Comparison of ENCODE assay signal across 8 mouse cellular contexts in the genomic region with DNA sequence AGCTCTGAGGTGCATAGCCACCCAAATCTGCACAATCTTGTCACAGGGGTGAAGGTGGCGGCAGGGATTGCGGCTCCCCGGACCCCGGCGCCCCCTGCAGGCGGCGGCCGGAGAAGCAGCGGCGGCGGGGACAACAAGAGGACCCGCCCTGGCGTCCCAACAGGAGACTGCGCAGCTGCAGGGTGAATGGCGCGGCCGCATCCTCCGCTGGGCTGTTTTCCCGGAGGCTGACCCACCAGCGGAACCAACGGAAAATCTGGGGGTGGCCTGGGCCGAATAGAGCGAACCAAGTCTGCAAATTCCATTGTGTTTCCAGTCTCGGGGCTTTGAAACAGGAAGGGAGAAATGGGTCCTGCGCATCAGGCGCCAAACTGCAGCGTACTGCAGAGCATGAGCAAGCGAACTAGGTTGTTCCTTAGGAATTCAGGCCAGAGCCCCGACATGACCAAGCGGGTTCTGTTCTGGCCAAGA. TPM values are rescaled to one million over a fixed set of nuclear protein-coding genes. Genes with fewer than 3 reads are reported as not detected.
A peak's percentile ranks its signal among the peaks of the same experiment; 100 is the strongest.
DNase-seq lines count a peak whose midpoint lies in the region; ATAC-seq and TF ChIP-seq lines count a peak whose summit lies in the region.

No protein-coding gene starts in this region.

- H3K9me3 ChIP-seq in embryonic facial prominence, embryonic 13.5 days, result no peaks in the 10 kb centered on the region
- no peaks in the 10 kb centered on the region for H3K9me3 ChIP-seq in limb, embryonic 12.5 days
- H3K9me3 ChIP-seq in midbrain, embryonic 14.5 days (ENCODE audit: control insufficient read depth, low read length), result no peaks in the 10 kb centered on the region

- H3K36me3 ChIP-seq in embryonic facial prominence, embryonic 13.5 days, result no peaks in the 10 kb centered on the region
- H3K36me3 ChIP-seq in heart, adult 2 months (ENCODE audit: control insufficient read depth, insufficient read depth, low read length), result no peaks in the 10 kb centered on the region
- no peaks in the 10 kb centered on the region for H3K36me3 ChIP-seq in limb, embryonic 12.5 days
- H3K36me3 ChIP-seq in midbrain, embryonic 14.5 days (ENCODE audit: control insufficient read depth, insufficient read depth, low read length), result no peaks in the 10 kb centered on the region

- peak overlapping the region; percentile 75 for H3K9ac ChIP-seq in embryonic facial prominence, embryonic 13.5 days
- H3K9ac ChIP-seq in heart, adult 2 months (ENCODE audit: low read depth, low read length), result peak overlapping the region; percentile 48
- peak overlapping the region; percentile 61 for H3K9ac ChIP-seq in limb, embryonic 12.5 days (replicated peaks)
- H3K9ac ChIP-seq in midbrain, embryonic 14.5 days (replicated peaks; ENCODE audit: low read length), result peak overlapping the region; percentile 69

- peak overlapping the region; percentile 82 for H3K27ac ChIP-seq in embryonic facial prominence, embryonic 13.5 days
- peak overlapping the region; percentile 70 for H3K27ac ChIP-seq in heart, adult 2 months
- H3K27ac ChIP-seq in limb, embryonic 12.5 days, result peak overlapping the region; percentile 81
- peak overlapping the region; percentile 92 for H3K27ac ChIP-seq in midbrain, embryonic 14.5 days (replicated peaks; ENCODE audit: low read depth, low read length)

- WGBS in embryonic facial prominence, embryonic 13.5 days, result under 1% methylated on average over 30 of the region's 30 CpGs
- 1% methylated on average over 30 of the region's 30 CpGs for WGBS in heart, adult 2 months
- under 1% methylated on average over 30 of the region's 30 CpGs for WGBS in limb, embryonic 12.5 days
- WGBS in midbrain, embryonic 14.5 days, result under 1% methylated on average over 30 of the region's 30 CpGs

- peak overlapping the region; percentile 53 for H3K4me3 ChIP-seq in embryonic facial prominence, embryonic 13.5 days
- peak overlapping the region; percentile 59 for H3K4me3 ChIP-seq in heart, adult 2 months
- peak overlapping the region; percentile 49 for H3K4me3 ChIP-seq in limb, embryonic 12.5 days (replicated peaks)
- H3K4me3 ChIP-seq in midbrain, embryonic 14.5 days (replicated peaks; ENCODE audit: low read depth, low read length), result peak overlapping the region; percentile 43

- ATAC-seq in embryonic facial prominence, embryonic 13.5 days (ENCODE audit: insufficient number of reproducible peaks, insufficient read depth, low FRiP score, low TSS enrichment, low read depth), result peak; percentile 75
- ATAC-seq in limb, embryonic 12.5 days (ENCODE audit: insufficient number of reproducible peaks, insufficient read depth, low FRiP score, low TSS enrichment, low read depth), result peak; percentile 82
- ATAC-seq in midbrain, embryonic 14.5 days (ENCODE audit: low FRiP score, low TSS enrichment), result peak; percentile 92

- peak overlapping the region; percentile 64 for H3K4me2 ChIP-seq in embryonic facial prominence, embryonic 13.5 days
- peak overlapping the region; percentile 58 for H3K4me2 ChIP-seq in limb, embryonic 12.5 days
- H3K4me2 ChIP-seq in midbrain, embryonic 14.5 days (ENCODE audit: low read length), result peak overlapping the region; percentile 77

- no peaks in the 10 kb centered on the region for H3K79me2 ChIP-seq in heart, adult 2 months (replicated peaks; ENCODE audit: control insufficient read depth, insufficient read depth, low read length)

- intact Hi-C loops in heart, adult 2 months (cut with DNase I), result loop anchor here (1.0 to 5.0 kb wide), 2 partner anchors 51 to 131 kb away; no protein-coding TSS in a partner anchor

- no peaks in the 10 kb centered on the region for H3K27me3 ChIP-seq in embryonic facial prominence, embryonic 13.5 days
- no peaks in the 10 kb centered on the region for H3K27me3 ChIP-seq in heart, adult 2 months (ENCODE audit: control insufficient read depth, insufficient read depth, low read length)
- H3K27me3 ChIP-seq in limb, embryonic 12.5 days, result peaks cover 5% of the 10 kb centered on the region; the same call in 1 of the 2 replicates
- no peaks in the 10 kb centered on the region for H3K27me3 ChIP-seq in midbrain, embryonic 14.5 days (ENCODE audit: control insufficient read depth, insufficient read depth, low read length)

- DNase-seq in 3T3-L1 (ENCODE audit: low read depth, low spot score), result peak; percentile 89
- DNase-seq in adrenal gland, postnatal 4 days (ENCODE audit: low spot score in 2 of 2), result peak; percentile 84 to 89
- peak; percentile 96 to 99 for DNase-seq in heart, adult 2 months
- DNase-seq in kidney, adult 8-10 months, result peak; percentile 87 to 90
- DNase-seq in midbrain, embryonic 14.5 days, result peak; percentile 97
- peak; percentile 86 for DNase-seq in spleen, adult 12 weeks (ENCODE audit: low spot score)

- peak; percentile 100; the same call in 1 of the 2 replicates for TF ChIP-seq CTCF in heart, adult 2 months (IDR thresholded peaks at IDR 0.05)

- H3K4me1 ChIP-seq in embryonic facial prominence, embryonic 13.5 days, result peaks cover 19% of the 10 kb centered on the region
- H3K4me1 ChIP-seq in heart, adult 2 months (ENCODE audit: control insufficient read depth, insufficient read depth, low read length), result peaks cover 5% of the 10 kb centered on the region
- H3K4me1 ChIP-seq in limb, embryonic 12.5 days (replicated peaks), result peaks cover 8% of the 10 kb centered on the region; the same call in 1 of the 2 replicates
- peaks cover 5% of the 10 kb centered on the region; the same call in 1 of the 2 replicates for H3K4me1 ChIP-seq in midbrain, embryonic 14.5 days (ENCODE audit: control insufficient read depth, insufficient read depth, low read length)

- TF ChIP-seq POLR2A in heart, adult 2 months (IDR thresholded peaks at IDR 0.05; ENCODE audit: insufficient read depth, low read depth, low read length), result peak; percentile 79

- TF ChIP-seq EP300 in heart, adult 2 months (IDR thresholded peaks at IDR 0.05; ENCODE audit: insufficient read depth, low read depth, low read length), result peak; percentile 69; the same call in 1 of the 2 replicates

RNA-seq across cellular contexts. Expression of a gene that starts 8.1 kb away (rescaled TPM):
- total RNA-seq in adrenal gland, postnatal 4 days (2021), result 10 to 100 TPM; 28.4 to 33.4 TPM
- 11.0 and 13.1 TPM in 2 replicates for polyA plus RNA-seq in embryonic facial prominence, embryonic 13.5 days (2015; fragmentation: Nextera tagmentation; extraction: Ambion mirVana)
- total RNA-seq in heart, adult 2 months (2021), result 1 to 10 TPM; 6.8 to 7.1 TPM
- polyA plus RNA-seq in heart, adult 2 months (2012; rRNA removed), result 13.9 and 16.3 TPM in 2 replicates
- 11.0 and 11.8 TPM in 2 replicates for polyA plus RNA-seq in limb, embryonic 12.5 days (2016; fragmentation: Nextera tagmentation; extraction: Ambion mirVana)
- 0.92 and 5.0 TPM in 2 replicates for polyA plus RNA-seq in midbrain, embryonic 14.5 days (2014; fragmentation: Nextera tagmentation; extraction: Ambion mirVana)

RNA-seq across cellular contexts. Expression of a gene that starts 48.9 kb away (rescaled TPM):
- 100 to 1,000 TPM; 105 TPM for total RNA-seq in adrenal gland, postnatal 4 days (2021)
- polyA plus RNA-seq in embryonic facial prominence, embryonic 13.5 days (2015; fragmentation: Nextera tagmentation; extraction: Ambion mirVana), result 54.7 and 56.7 TPM in 2 replicates
- 10 to 100 TPM; 21.1 to 21.3 TPM for total RNA-seq in heart, adult 2 months (2021)
- 22.9 and 24.1 TPM in 2 replicates for polyA plus RNA-seq in heart, adult 2 months (2012; rRNA removed)
- 27.9 and 28.2 TPM in 2 replicates for polyA plus RNA-seq in limb, embryonic 12.5 days (2016; fragmentation: Nextera tagmentation; extraction: Ambion mirVana)
- 46.7 and 52.1 TPM in 2 replicates for polyA plus RNA-seq in midbrain, embryonic 14.5 days (2014; fragmentation: Nextera tagmentation; extraction: Ambion mirVana)

RNA-seq across cellular contexts. Expression of a gene that starts 49.4 kb away (rescaled TPM):
- total RNA-seq in adrenal gland, postnatal 4 days (2021), result 1 to 10 TPM; 3.7 to 4.2 TPM
- polyA plus RNA-seq in embryonic facial prominence, embryonic 13.5 days (2015; fragmentation: Nextera tagmentation; extraction: Ambion mirVana), result 0.32 and 0.39 TPM in 2 replicates
- total RNA-seq in heart, adult 2 months (2021), result under 1 TPM; 0.29 to 0.30 TPM
- 0.31 TPM in 1 of 2 replicates, not detected in the other for polyA plus RNA-seq in heart, adult 2 months (2012; rRNA removed)
- not detected in 2 replicates for polyA plus RNA-seq in limb, embryonic 12.5 days (2016; fragmentation: Nextera tagmentation; extraction: Ambion mirVana)
- polyA plus RNA-seq in midbrain, embryonic 14.5 days (2014; fragmentation: Nextera tagmentation; extraction: Ambion mirVana), result 0.26 TPM in 1 of 2 replicates, not detected in the other

Comparison
In these comparisons a context has a peak if more than half of its experiments do, and no peak if none do; other contexts are left out.
1. Peak in every context shown above with its lines: DNase-seq, ATAC-seq, H3K4me3 ChIP-seq and H3K27ac ChIP-seq.